Mouse (Mus musculus) lung, postnatal 0 days (tissue): ENCODE measurements around the gene Tmem108. TPM values are rescaled to one million over a fixed set of nuclear protein-coding genes. Genes with fewer than 3 reads are reported as not detected.

ENCODE experiments used
- ATAC-seq: fragments of 200-750 bp; cut with Nextera tagmentation; 2 replicates; pipeline ENCODE4 v1.8.0; 2017; ENCODE audit warnings: moderate library complexity
- DNase-seq: peaks from one replicate; pipeline ENCODE4 v3.0.0-alpha.2; 2016; ENCODE audit warnings: low spot score
- H3K27ac ChIP-seq: fragments of 300-500 bp; sonication (generic); 2 replicates; pipeline ENCODE4 v1.5.1; 2014; ENCODE audit warnings: antibody characterized with exemption, mild to moderate bottlenecking, low read length, mixed read lengths
- H3K27me3 ChIP-seq: fragments of 300-500 bp; sonication (generic); replicated peaks from 2 replicates; pipeline ENCODE4 v1.6.1; 2014; ENCODE audit warnings: low read length, mixed read lengths; ENCODE audit not compliant: insufficient read depth
- H3K36me3 ChIP-seq: fragments of 300-500 bp; sonication (generic); 2 replicates; pipeline ENCODE4 v1.6.1; 2014; ENCODE audit warnings: low read length, mixed read lengths; ENCODE audit not compliant: insufficient read depth
- H3K4me1 ChIP-seq: fragments of 300-500 bp; sonication (generic); 2 replicates; pipeline ENCODE4 v1.6.1; 2014; ENCODE audit warnings: antibody characterized with exemption, low read depth, low read length, mixed read lengths; ENCODE audit not compliant: insufficient read depth
- H3K4me2 ChIP-seq: fragments of 300-500 bp; sonication (generic); replicated peaks from 2 replicates; pipeline ENCODE4 v1.6.1; 2014; ENCODE audit warnings: low read depth, mild to moderate bottlenecking, low read length, moderate library complexity, mixed read lengths
- H3K4me3 ChIP-seq: fragments of 300-500 bp; sonication (generic); 2 replicates; pipeline ENCODE4 v1.5.1; 2014; ENCODE audit warnings: low read depth, low read length
- H3K9ac ChIP-seq: fragments of 300-500 bp; sonication (generic); replicated peaks from 2 replicates; pipeline ENCODE4 v1.6.1; 2014; ENCODE audit warnings: low read depth, mild to moderate bottlenecking
- H3K9me3 ChIP-seq: fragments of 300-500 bp; sonication (generic); 2 replicates; pipeline ENCODE4 v1.6.1; 2016; ENCODE audit warnings: low read length, mixed read lengths
- CTCF ChIP-seq: IDR thresholded peaks from 2 replicates; pipeline ENCODE4 v1.5.1; 2016; ENCODE audit warnings: antibody characterized with exemption, mild to moderate bottlenecking
- EP300 ChIP-seq: IDR thresholded peaks from 2 replicates; pipeline ENCODE4 v1.6.1; 2016; ENCODE audit warnings: antibody characterized with exemption, mild to moderate bottlenecking, control low read depth
- WGBS: fragments of 180-500 bp; shearing (Covaris S2); extraction: QIAGEN DNeasy Blood & Tissue Kit; methylation state at CpG from one replicate; pipeline ENCODE4 v1.1.7; 2014; 5-methylcytosine and 5-hydroxymethylcytosine counted together
- polyA plus RNA-seq: library from polyadenylated mRNA; unstranded; fragments of >200 nt; fragmentation: Nextera tagmentation; extraction: Ambion mirVana; gene quantifications from 2 replicates; pipeline ENCODE4 v1.2.1, GENCODE M21; 2015

Tmem108 gene
- polyA plus RNA-seq, 1 experiment from 2014 or later: 7.3 TPM

DNA sequence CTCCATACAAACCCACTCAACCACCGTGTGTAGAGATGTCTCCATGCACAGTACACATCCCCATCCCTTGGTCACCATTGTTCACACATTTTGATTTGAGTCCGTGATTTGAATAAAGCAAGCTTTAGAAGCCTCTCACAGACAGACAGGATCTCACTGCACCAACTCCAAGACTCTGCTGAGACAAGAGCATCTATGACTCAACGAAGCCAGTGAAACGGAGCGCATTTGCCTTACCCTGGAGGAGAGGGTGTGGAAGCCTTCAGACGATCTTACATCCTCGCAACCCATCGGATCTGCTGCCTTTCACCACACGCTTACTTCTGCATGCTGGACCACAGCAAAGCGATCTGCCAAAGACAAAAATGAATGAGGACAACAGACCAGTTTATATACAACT, 9.0 kb downstream of the Tmem108 start:
- DNase-seq (no peak), ATAC-seq (no peak)
- WGBS: 93% methylated on average over 10 of the region's 10 CpGs
- no peak overlapping the region for H3K4me2 ChIP-seq
- no peak overlapping the region for H3K27ac ChIP-seq
- no peak overlapping the region for H3K9ac ChIP-seq
- H3K4me3 ChIP-seq: no peak overlapping the region
- H3K36me3 ChIP-seq: no peaks in the 10 kb centered on the region
- H3K27me3 ChIP-seq: no peaks in the 10 kb centered on the region
- no peaks in the 10 kb centered on the region for H3K9me3 ChIP-seq
- no peak for TF ChIP-seq CTCF
- TF ChIP-seq EP300: no peak
- H3K4me1 ChIP-seq: no peaks in the 10 kb centered on the region

DNA sequence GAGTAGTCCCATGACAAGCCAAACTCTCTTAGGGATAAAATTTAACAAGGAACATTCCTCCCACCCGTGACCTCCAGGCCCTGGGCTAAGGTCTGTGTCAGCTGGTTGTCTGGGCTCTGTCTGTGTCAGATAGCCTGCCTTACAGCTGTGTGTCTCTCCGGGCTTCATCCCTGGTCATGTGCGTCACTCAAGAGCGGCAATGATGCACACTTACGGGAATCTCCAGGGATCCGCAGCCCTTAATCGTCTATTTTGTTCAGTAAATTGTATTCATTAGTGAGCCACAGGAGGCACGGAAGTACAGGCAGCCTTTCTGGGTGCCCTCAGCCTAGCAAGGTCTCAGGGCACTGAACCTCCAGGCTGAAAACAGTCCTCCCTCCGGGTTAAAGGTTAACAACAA, 10.1 kb downstream of the Tmem108 start:
- H3K9me3 ChIP-seq: no peaks in the 10 kb centered on the region
- no peak overlapping the region for H3K4me3 ChIP-seq
- TF ChIP-seq CTCF: no peak
- no peak for TF ChIP-seq EP300
- 82% methylated on average over 9 of the region's 9 CpGs for WGBS
- H3K36me3 ChIP-seq: no peaks in the 10 kb centered on the region
- H3K27ac ChIP-seq: no peak overlapping the region
- H3K4me2 ChIP-seq: no peak overlapping the region
- ATAC-seq (no peak), DNase-seq (no peak)
- H3K27me3 ChIP-seq: no peaks in the 10 kb centered on the region
- H3K4me1 ChIP-seq: no peaks in the 10 kb centered on the region
- H3K9ac ChIP-seq: no peak overlapping the region

DNA sequence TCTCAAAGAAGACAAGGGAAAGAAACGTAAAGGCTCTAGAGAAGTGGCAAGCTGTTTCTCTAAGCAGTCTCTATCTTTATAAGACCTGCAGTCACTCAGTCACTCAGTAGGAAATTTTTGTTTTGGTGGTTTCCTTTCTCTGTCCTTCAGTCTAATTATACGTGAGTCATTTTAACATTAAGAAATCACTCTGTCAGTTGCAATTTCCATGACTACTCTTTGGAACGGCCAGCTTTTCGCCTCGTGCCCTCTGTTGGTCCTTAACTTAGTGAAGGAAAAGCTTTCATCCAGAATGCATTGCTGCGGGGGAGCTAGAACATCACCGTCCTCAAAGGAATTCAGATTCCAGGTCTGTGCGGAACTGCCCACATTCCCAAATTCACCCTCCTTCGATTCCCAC, 11.1 kb downstream of the Tmem108 start:
- Histone ChIP-seq H3K9ac (no peak overlapping the region), H3K27me3 (no peaks in the 10 kb centered on the region), H3K9me3 (no peaks in the 10 kb centered on the region), H3K4me2 (no peak overlapping the region), H3K4me1 (no peaks in the 10 kb centered on the region), H3K27ac (no peak overlapping the region), H3K36me3 (no peaks in the 10 kb centered on the region), H3K4me3 (no peak overlapping the region)
- WGBS: 84% methylated on average over 9 of the region's 9 CpGs
- no peak for DNase-seq
- TF ChIP-seq EP300 (no peak), CTCF (no peak)
- no peak for ATAC-seq

DNA sequence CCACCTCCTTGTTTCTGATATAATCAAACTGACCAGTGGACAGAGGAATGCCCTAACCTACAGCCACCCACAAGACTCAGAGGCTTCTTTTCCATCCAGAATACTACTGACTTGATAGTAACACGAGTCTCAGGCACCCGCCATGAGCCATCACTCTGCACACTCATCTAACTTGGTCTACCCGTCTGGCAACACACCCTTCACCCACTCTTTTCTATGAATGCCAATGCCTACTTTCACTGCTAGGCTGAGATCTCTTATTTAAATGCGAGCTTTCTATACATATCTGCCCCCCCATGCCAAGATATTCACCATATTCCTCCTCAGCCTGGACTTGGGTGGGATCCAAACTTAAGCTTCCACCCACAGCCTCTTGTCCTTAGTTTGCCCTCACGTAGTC, 15.0 kb downstream of the Tmem108 start:
- H3K36me3 ChIP-seq: no peaks in the 10 kb centered on the region
- H3K4me3 ChIP-seq: no peak overlapping the region
- H3K4me1 ChIP-seq: no peaks in the 10 kb centered on the region
- no peaks in the 10 kb centered on the region for H3K9me3 ChIP-seq
- TF ChIP-seq EP300 (no peak), CTCF (no peak)
- ATAC-seq: no peak
- H3K27me3 ChIP-seq: no peaks in the 10 kb centered on the region
- 77% methylated on average over 5 of the region's 5 CpGs for WGBS
- H3K27ac ChIP-seq: no peak overlapping the region
- no peak for DNase-seq
- no peak overlapping the region for H3K9ac ChIP-seq
- H3K4me2 ChIP-seq: no peak overlapping the region

DNA sequence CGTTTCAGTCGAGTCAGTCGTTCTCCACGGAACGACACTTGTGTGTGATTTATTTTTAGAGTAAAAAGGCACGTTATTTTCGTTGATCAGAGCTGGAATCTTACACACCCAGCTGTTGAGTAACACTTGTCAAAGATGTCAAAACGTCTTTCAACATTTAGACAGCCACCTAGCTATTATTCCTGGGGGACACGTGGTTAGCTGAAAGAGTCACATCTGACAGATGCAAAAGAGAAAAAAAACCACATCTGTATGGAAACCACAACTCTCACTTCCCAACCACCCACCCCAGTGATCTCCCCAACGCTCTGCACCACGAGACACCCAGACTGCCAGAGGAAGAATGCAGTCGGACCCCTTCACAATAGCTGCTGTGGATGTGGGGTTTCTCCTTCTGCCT, 21.5 kb downstream of the Tmem108 start:
- Histone ChIP-seq H3K27ac (no peak overlapping the region), H3K9ac (no peak overlapping the region), H3K4me2 (no peak overlapping the region), H3K4me1 (no peaks in the 10 kb centered on the region), H3K9me3 (no peaks in the 10 kb centered on the region), H3K27me3 (no peaks in the 10 kb centered on the region), H3K4me3 (no peak overlapping the region), H3K36me3 (no peaks in the 10 kb centered on the region)
- DNase-seq (peak; percentile 16), ATAC-seq (no peak)
- WGBS: 25% methylated on average over 12 of the region's 12 CpGs
- TF ChIP-seq CTCF: no peak
- TF ChIP-seq EP300: no peak

DNA sequence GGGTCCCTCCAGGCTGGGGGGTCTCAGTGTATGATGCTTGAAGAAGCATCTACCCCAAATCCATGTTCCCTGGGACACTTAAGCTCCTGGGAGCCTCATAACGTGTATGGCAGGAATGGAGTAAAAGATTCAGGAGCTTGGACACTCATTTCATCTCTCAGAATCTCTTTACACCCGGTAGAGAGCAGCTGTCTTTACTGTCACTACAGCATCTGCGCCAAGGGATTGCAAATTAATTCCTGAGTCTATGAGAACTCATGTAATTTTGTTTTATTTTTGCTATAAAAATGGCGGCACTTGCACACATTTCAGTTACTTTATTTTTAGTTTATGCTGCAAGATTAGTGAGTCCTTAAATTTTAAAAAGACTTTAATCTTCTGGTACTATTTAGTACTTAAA, 22.6 kb downstream of the Tmem108 start:
- Histone ChIP-seq H3K36me3 (no peaks in the 10 kb centered on the region), H3K27me3 (no peaks in the 10 kb centered on the region), H3K9ac (no peak overlapping the region), H3K4me2 (no peak overlapping the region), H3K9me3 (no peaks in the 10 kb centered on the region), H3K4me3 (no peak overlapping the region), H3K27ac (no peak overlapping the region), H3K4me1 (no peaks in the 10 kb centered on the region)
- TF ChIP-seq EP300 (no peak), CTCF (no peak)
- DNase-seq (no peak), ATAC-seq (no peak)
- 86% methylated on average over 4 of the region's 4 CpGs for WGBS

DNA sequence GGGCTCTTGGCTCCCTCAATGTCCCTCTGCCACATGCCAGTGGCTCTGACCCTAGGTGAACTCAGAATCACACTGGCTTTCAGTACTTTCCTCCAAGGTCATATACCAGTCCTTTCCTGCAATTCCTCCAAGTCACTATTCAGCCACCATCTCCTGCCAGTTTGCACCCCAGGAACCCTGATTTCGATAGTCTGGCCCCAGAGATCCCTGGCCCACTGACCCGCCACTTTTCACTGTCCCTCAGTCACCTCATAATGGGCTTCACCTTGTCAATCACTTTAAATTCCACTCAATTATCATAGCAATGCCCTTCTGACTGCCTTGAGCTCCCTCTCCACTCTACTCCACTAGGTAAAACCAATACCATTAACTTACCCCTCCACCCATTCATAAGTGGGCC, 31.9 kb downstream of the Tmem108 start:
- no peak overlapping the region for H3K4me2 ChIP-seq
- no peak for TF ChIP-seq EP300
- TF ChIP-seq CTCF: no peak
- DNase-seq (no peak), ATAC-seq (no peak)
- H3K27me3 ChIP-seq: no peaks in the 10 kb centered on the region
- no peak overlapping the region for H3K27ac ChIP-seq
- WGBS: 81% methylated on average over 2 of the region's 2 CpGs
- H3K36me3 ChIP-seq: no peaks in the 10 kb centered on the region
- H3K9me3 ChIP-seq: no peaks in the 10 kb centered on the region
- no peak overlapping the region for H3K9ac ChIP-seq
- no peaks in the 10 kb centered on the region for H3K4me1 ChIP-seq
- H3K4me3 ChIP-seq: no peak overlapping the region
